Mouse (Mus musculus): Measurements from ENCODE around the gene 3110009E18Rik. TPM values are rescaled to one million over a fixed set of nuclear protein-coding genes. Genes with fewer than 3 reads are reported as not detected.

Gene 3110009E18Rik
- polyA plus RNA-seq, 1 experiment from 2014 or later, result 16.3 TPM

DNA sequence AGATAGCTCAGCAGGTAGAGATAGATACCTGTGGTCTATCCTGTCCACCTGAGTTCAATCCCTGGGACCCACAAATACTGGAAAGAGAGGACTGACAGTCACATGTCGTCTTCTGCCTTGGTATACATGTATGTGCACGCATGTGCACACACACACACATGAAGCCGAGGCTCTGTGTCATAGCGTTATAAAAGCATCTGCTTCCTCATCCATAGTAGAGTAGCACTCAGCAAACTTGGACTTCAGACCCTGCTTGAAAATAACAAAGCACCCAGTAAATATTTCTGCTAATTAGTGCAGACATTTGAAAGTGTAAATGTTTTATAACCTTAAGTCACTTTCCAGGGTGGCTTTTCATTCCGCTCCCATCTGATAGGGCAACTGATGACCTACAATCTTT, 40.5 kb downstream of the 3110009E18Rik start:
- H3K4me1 ChIP-seq (replicated peaks; ENCODE audit: control insufficient read depth, insufficient read depth, low read length), result no peaks in the 10 kb centered on the region
- no peak overlapping the region for H3K4me3 ChIP-seq (replicated peaks; ENCODE audit: low read length)
- no peaks in the 10 kb centered on the region for H3K36me3 ChIP-seq (replicated peaks; ENCODE audit: control insufficient read depth, insufficient read depth)
- no peak overlapping the region for H3K4me2 ChIP-seq (replicated peaks)
- ATAC-seq (ENCODE audit: low FRiP score), result no peak
- DNase-seq (ENCODE audit: low spot score), result no peak
- H3K9ac ChIP-seq, result no peak overlapping the region
- WGBS, result 98% methylated on average over 5 of the region's 5 CpGs
- no peaks in the 10 kb centered on the region for H3K27me3 ChIP-seq (ENCODE audit: control insufficient read depth, insufficient read depth, low read length)
- no peaks in the 10 kb centered on the region for H3K9me3 ChIP-seq (ENCODE audit: control insufficient read depth, low read length)
- H3K27ac ChIP-seq, result no peak overlapping the region

DNA sequence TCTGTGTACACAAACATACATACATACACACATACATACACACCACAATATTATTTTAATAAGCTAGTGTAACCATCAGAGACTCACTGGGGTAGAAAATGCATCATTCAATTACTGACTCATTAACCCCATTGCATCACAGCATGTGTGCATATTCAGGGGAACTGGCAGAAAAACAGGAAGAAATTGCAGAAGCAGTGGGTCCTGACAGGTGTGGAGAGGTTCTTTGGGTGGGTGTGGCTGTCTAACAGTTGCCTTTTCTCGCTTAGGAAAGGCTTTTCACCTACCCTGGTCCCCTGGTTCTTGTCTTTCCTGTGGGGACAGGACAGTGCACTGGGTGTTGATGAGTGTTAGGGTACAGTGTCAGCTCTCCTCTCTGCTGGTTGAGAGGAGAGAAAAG, 41.6 kb downstream of the 3110009E18Rik start:
- H3K4me2 ChIP-seq (replicated peaks), result no peak overlapping the region
- ATAC-seq (ENCODE audit: low FRiP score) (no peak), DNase-seq (ENCODE audit: low spot score) (no peak)
- no peaks in the 10 kb centered on the region for H3K4me1 ChIP-seq (replicated peaks; ENCODE audit: control insufficient read depth, insufficient read depth, low read length)
- H3K27ac ChIP-seq, result no peak overlapping the region
- WGBS, result 78% methylated on average over 1 of the region's 1 CpGs
- H3K4me3 ChIP-seq (replicated peaks; ENCODE audit: low read length), result no peak overlapping the region
- no peaks in the 10 kb centered on the region for H3K27me3 ChIP-seq (ENCODE audit: control insufficient read depth, insufficient read depth, low read length)
- no peaks in the 10 kb centered on the region for H3K36me3 ChIP-seq (replicated peaks; ENCODE audit: control insufficient read depth, insufficient read depth)
- H3K9ac ChIP-seq, result no peak overlapping the region
- no peaks in the 10 kb centered on the region for H3K9me3 ChIP-seq (ENCODE audit: control insufficient read depth, low read length)

DNA sequence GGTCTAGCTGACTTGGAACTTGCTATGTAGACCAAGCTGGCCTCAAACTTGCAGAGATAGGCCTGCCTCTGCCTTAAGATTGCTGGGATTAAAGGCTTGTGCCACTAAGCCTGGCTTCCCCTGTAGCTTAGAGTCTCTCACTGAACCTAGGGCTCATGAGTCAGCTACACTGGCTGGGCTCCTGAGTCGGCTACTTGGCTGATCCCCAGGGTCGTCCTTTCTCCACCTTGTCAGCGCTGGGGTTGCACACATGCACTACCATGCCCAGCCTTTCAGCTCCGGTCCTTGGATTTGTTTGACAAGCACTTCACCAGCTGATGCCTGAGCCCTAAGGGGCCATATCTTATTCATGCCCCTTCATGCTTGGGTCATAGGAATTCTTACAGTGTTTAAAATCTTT, 47.0 kb downstream of the 3110009E18Rik start:
- no peak overlapping the region for H3K4me2 ChIP-seq (replicated peaks)
- H3K36me3 ChIP-seq (replicated peaks; ENCODE audit: control insufficient read depth, insufficient read depth), result no peaks in the 10 kb centered on the region
- no peak overlapping the region for H3K27ac ChIP-seq
- 66% methylated on average over 4 of the region's 4 CpGs for WGBS
- ATAC-seq (ENCODE audit: low FRiP score) (no peak), DNase-seq (ENCODE audit: low spot score) (no peak)
- no peaks in the 10 kb centered on the region for H3K4me1 ChIP-seq (replicated peaks; ENCODE audit: control insufficient read depth, insufficient read depth, low read length)
- no peaks in the 10 kb centered on the region for H3K9me3 ChIP-seq (ENCODE audit: control insufficient read depth, low read length)
- H3K9ac ChIP-seq, result no peak overlapping the region
- H3K27me3 ChIP-seq (ENCODE audit: control insufficient read depth, insufficient read depth, low read length), result no peaks in the 10 kb centered on the region
- H3K4me3 ChIP-seq (replicated peaks; ENCODE audit: low read length), result no peak overlapping the region

DNA sequence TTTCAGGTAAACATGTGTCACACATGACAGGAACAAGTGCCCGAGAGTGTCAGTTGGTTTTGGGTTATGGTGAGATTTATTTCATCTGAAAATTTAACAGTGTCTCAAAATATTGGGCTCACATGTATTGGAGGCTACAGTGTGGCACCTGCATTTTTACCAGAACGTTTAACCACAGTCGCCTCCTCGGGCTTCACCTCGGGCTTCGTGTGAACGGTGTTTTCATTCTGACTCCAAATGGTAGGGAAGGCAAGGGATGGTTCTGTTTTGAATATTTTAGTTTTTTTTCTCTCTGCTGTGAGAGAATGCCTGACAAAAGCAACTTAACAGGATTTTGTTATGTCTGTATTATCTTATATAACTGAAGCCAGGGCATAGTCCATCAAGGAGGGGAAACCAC, 47.7 kb downstream of the 3110009E18Rik start:
- Histone ChIP-seq H3K36me3 (replicated peaks; ENCODE audit: control insufficient read depth, insufficient read depth) (no peaks in the 10 kb centered on the region), H3K4me2 (replicated peaks) (no peak overlapping the region), H3K9me3 (ENCODE audit: control insufficient read depth, low read length) (no peaks in the 10 kb centered on the region), H3K27me3 (ENCODE audit: control insufficient read depth, insufficient read depth, low read length) (no peaks in the 10 kb centered on the region), H3K27ac (no peak overlapping the region), H3K9ac (no peak overlapping the region), H3K4me3 (replicated peaks; ENCODE audit: low read length) (no peak overlapping the region), H3K4me1 (replicated peaks; ENCODE audit: control insufficient read depth, insufficient read depth, low read length) (no peaks in the 10 kb centered on the region)
- ATAC-seq (ENCODE audit: low FRiP score) (no peak), DNase-seq (ENCODE audit: low spot score) (no peak)
- WGBS, result 95% methylated on average over 7 of the region's 7 CpGs

DNA sequence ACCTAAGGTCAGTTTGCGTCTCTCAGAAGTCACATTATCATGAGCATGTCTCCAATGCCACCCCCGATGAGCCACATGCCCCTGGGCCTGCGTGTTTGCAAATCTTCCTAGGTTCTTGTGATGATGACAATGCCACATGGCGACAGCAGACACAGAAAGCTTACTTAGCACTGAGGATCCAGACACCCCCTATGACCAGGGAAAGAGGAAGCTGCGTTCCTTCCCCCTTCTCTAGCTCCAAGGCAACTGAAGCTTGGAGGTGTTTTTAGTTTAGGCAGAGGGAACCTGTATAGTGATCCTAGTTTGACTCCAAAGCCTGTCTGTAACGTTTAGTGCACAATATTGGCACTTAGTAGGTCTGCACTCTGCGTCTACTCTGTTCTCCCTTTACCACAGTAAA, 49.3 kb downstream of the 3110009E18Rik start:
- Histone ChIP-seq H3K4me2 (replicated peaks) (no peak overlapping the region), H3K9me3 (ENCODE audit: control insufficient read depth, low read length) (no peaks in the 10 kb centered on the region), H3K36me3 (replicated peaks; ENCODE audit: control insufficient read depth, insufficient read depth) (no peaks in the 10 kb centered on the region), H3K4me1 (replicated peaks; ENCODE audit: control insufficient read depth, insufficient read depth, low read length) (no peaks in the 10 kb centered on the region), H3K4me3 (replicated peaks; ENCODE audit: low read length) (no peak overlapping the region), H3K27ac (no peak overlapping the region), H3K27me3 (ENCODE audit: control insufficient read depth, insufficient read depth, low read length) (no peaks in the 10 kb centered on the region), H3K9ac (no peak overlapping the region)
- no peak for DNase-seq (ENCODE audit: low spot score)
- ATAC-seq (ENCODE audit: low FRiP score), result no peak
- WGBS, result 82% methylated on average over 7 of the region's 7 CpGs

DNA sequence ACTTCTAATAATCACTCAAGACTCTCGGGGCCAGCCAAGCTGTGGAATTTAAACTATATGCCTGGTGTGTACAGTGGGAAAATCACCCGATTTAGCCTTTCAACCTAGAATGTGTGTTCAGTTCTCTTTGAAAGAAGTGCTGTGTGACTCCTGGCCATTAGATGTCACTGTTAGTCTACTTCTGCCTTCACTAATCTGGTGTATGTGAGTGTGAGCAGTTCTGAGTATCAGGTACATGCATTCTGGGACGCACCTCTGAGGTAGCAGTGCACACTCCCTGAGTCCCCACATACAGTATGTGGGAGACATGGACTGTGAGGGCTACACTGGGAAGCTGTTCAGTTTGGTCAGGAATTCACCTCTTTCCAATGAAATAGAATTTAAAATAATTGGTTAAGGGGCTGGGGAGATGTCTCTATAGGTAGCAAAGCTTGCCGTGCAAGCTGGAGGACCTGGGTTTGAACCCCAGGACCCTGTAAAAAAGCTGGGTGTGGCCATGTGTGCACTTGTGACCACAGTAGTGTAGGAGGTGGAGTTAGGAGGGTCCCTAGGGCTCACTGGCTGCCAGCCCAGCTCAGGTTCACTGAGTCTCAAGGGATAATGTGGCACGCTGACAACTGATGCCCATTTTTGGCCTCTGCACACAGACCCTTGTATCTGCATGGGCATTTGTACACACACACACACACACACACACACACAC, 51.0 kb downstream of the 3110009E18Rik start:
- Histone ChIP-seq H3K36me3 (replicated peaks; ENCODE audit: control insufficient read depth, insufficient read depth) (no peaks in the 10 kb centered on the region), H3K4me3 (replicated peaks; ENCODE audit: low read length) (no peak overlapping the region), H3K9me3 (ENCODE audit: control insufficient read depth, low read length) (no peaks in the 10 kb centered on the region), H3K4me1 (replicated peaks; ENCODE audit: control insufficient read depth, insufficient read depth, low read length) (no peaks in the 10 kb centered on the region), H3K27me3 (ENCODE audit: control insufficient read depth, insufficient read depth, low read length) (no peaks in the 10 kb centered on the region), H3K27ac (no peak overlapping the region), H3K9ac (no peak overlapping the region), H3K4me2 (replicated peaks) (no peak overlapping the region)
- 57% methylated on average over 5 of the region's 5 CpGs for WGBS
- ATAC-seq (ENCODE audit: low FRiP score) (peak; percentile 77), DNase-seq (ENCODE audit: low spot score) (peak; percentile 70)

DNA sequence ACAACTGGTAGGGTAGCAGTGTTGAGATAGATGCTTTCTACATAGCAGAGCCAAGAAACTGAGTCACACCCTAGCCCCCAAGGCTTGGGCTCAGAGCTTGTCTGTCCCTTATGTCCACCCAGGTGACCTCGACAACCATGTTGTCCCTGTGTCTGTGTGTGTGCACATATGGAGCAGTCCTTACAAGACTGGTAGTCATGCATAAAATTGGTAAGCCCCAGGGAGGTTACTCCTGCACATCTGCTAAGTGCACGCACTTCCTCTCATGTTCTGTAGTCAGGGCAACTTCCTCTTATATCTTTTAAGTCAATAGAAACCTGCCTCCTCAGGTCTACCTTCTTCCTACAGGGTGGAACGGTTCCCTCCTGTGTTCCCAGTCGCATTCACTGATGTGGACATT, 54.0 kb downstream of the 3110009E18Rik start:
- H3K9ac ChIP-seq, result no peak overlapping the region
- H3K9me3 ChIP-seq (ENCODE audit: control insufficient read depth, low read length), result no peaks in the 10 kb centered on the region
- no peak for ATAC-seq (ENCODE audit: low FRiP score)
- no peak overlapping the region for H3K4me2 ChIP-seq (replicated peaks)
- no peaks in the 10 kb centered on the region for H3K36me3 ChIP-seq (replicated peaks; ENCODE audit: control insufficient read depth, insufficient read depth)
- H3K4me1 ChIP-seq (replicated peaks; ENCODE audit: control insufficient read depth, insufficient read depth, low read length), result no peaks in the 10 kb centered on the region
- H3K27me3 ChIP-seq (ENCODE audit: control insufficient read depth, insufficient read depth, low read length), result no peaks in the 10 kb centered on the region
- H3K27ac ChIP-seq, result no peak overlapping the region
- no peak for DNase-seq (ENCODE audit: low spot score)
- 76% methylated on average over 4 of the region's 4 CpGs for WGBS
- no peak overlapping the region for H3K4me3 ChIP-seq (replicated peaks; ENCODE audit: low read length)

DNA sequence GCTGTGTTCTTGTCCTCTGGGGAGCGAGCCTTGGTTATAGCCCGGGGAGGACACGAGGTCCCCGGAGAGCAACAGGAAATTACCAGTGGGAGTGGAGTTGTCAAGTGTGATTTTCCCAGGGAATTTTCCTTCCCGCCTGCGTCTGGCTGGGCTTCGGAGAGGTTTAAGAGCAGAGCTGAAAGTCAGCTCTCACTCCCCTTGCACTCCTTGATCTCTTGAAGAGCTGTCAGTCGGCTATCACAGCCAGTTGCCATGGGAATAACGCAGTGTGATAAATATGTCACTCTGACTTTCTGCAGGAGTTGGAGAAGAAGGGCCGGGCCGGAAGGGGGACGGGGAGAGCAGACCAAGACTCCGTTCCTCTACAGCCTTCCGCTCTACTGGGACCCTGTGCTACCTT, 55.3 kb downstream of the 3110009E18Rik start:
- no peak for ATAC-seq (ENCODE audit: low FRiP score)
- Histone ChIP-seq H3K27ac (no peak overlapping the region), H3K9ac (no peak overlapping the region), H3K4me2 (replicated peaks) (no peak overlapping the region), H3K27me3 (ENCODE audit: control insufficient read depth, insufficient read depth, low read length) (no peaks in the 10 kb centered on the region), H3K4me1 (replicated peaks; ENCODE audit: control insufficient read depth, insufficient read depth, low read length) (no peaks in the 10 kb centered on the region), H3K36me3 (replicated peaks; ENCODE audit: control insufficient read depth, insufficient read depth) (no peaks in the 10 kb centered on the region), H3K4me3 (replicated peaks; ENCODE audit: low read length) (no peak overlapping the region), H3K9me3 (ENCODE audit: control insufficient read depth, low read length) (no peaks in the 10 kb centered on the region)
- WGBS, result 50% methylated on average over 14 of the region's 14 CpGs
- DNase-seq (ENCODE audit: low spot score), result no peak

DNA sequence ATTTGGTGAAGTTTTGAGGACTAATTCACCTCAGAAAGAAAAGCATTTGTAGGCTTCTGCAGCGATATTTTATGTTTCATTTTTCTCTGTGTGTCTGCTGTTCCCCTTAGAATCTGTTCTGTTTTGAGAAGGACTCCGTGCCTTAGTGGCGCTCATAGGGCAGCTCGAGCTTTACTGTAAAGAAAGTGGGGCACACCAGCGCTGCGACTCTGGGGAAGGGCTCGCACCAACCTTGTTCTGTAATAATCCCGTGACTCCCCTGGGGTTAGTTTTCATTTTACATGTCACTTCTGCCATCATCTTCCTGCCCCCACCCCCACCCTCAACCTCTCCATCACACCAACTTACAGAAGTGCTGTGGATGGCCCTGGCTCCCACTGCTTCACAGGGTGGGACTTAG, 56.2 kb downstream of the 3110009E18Rik start:
- Histone ChIP-seq H3K4me1 (replicated peaks; ENCODE audit: control insufficient read depth, insufficient read depth, low read length) (no peaks in the 10 kb centered on the region), H3K4me2 (replicated peaks) (no peak overlapping the region), H3K36me3 (replicated peaks; ENCODE audit: control insufficient read depth, insufficient read depth) (no peaks in the 10 kb centered on the region), H3K9me3 (ENCODE audit: control insufficient read depth, low read length) (no peaks in the 10 kb centered on the region), H3K27me3 (ENCODE audit: control insufficient read depth, insufficient read depth, low read length) (no peaks in the 10 kb centered on the region), H3K4me3 (replicated peaks; ENCODE audit: low read length) (no peak overlapping the region), H3K9ac (no peak overlapping the region), H3K27ac (no peak overlapping the region)
- WGBS, result 91% methylated on average over 8 of the region's 8 CpGs
- DNase-seq (ENCODE audit: low spot score) (no peak), ATAC-seq (ENCODE audit: low FRiP score) (no peak)

DNA sequence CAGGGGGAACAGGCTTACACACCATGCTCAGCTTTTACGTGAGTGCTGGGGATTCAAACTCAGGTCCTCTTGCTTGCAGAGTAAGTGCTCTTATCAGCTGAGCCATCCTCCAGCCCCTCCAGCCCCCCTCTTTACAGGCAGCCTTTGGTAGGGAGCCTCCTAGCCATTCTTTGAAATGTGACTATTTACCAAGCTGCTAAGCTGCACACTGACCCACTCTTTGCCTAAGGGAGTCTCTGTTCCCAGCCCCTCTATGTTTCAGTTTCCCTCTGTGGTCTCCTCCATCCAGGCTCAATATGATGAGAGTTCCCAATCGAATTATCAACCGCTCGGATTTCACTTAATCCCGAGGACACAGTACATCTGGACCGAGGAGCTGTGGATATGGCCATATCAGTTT, 65.2 kb downstream of the 3110009E18Rik start:
- no peak overlapping the region for H3K9ac ChIP-seq
- DNase-seq (ENCODE audit: low spot score), result no peak
- H3K4me2 ChIP-seq (replicated peaks), result no peak overlapping the region
- H3K4me1 ChIP-seq (replicated peaks; ENCODE audit: control insufficient read depth, insufficient read depth, low read length), result no peaks in the 10 kb centered on the region
- no peaks in the 10 kb centered on the region for H3K27me3 ChIP-seq (ENCODE audit: control insufficient read depth, insufficient read depth, low read length)
- WGBS, result 60% methylated on average over 6 of the region's 6 CpGs
- ATAC-seq (ENCODE audit: low FRiP score), result no peak
- no peaks in the 10 kb centered on the region for H3K36me3 ChIP-seq (replicated peaks; ENCODE audit: control insufficient read depth, insufficient read depth)
- H3K9me3 ChIP-seq (ENCODE audit: control insufficient read depth, low read length), result no peaks in the 10 kb centered on the region
- no peak overlapping the region for H3K4me3 ChIP-seq (replicated peaks; ENCODE audit: low read length)
- H3K27ac ChIP-seq, result no peak overlapping the region

All from hindbrain, embryonic 14.5 days (tissue).